Mouse (Mus musculus) neural tube, embryonic 15.5 days (tissue): ENCODE results near the gene Chrdl2. TPM values are rescaled to one million over a fixed set of nuclear protein-coding genes. Genes with fewer than 3 reads are reported as not detected.

ENCODE experiments used
- polyA plus RNA-seq: library from polyadenylated mRNA; unstranded; fragments of >200 nt; fragmentation: Nextera tagmentation; extraction: Ambion mirVana; gene quantifications from 2 replicates; pipeline ENCODE4 v1.2.1, GENCODE M21; 2015

Chrdl2 gene
- polyA plus RNA-seq, 1 experiment from 2014 or later = 0.28 TPM

Other genes with a start within 250 kb of the Chrdl2 start
- not detected in 2 replicates for gene Olfr521, start 242.7 kb upstream of the Chrdl2 start, polyA plus RNA-seq
- 2.4 and 3.6 TPM in 2 replicates for gene Neu3, start 177.8 kb upstream of the Chrdl2 start, polyA plus RNA-seq
- 0.84 and 0.97 TPM in 2 replicates for gene Xrra1, start 147.1 kb upstream of the Chrdl2 start, polyA plus RNA-seq
- 284 and 313 TPM in 2 replicates for gene Spcs2, start 142.7 kb upstream of the Chrdl2 start, polyA plus RNA-seq
- gene Rnf169, start 25.7 kb upstream of the Chrdl2 start, polyA plus RNA-seq = 4.2 and 4.6 TPM in 2 replicates
- gene Pold3, start 115.4 kb downstream of the Chrdl2 start, polyA plus RNA-seq = 40.3 and 46.8 TPM in 2 replicates
- gene Lipt2, start 153.1 kb downstream of the Chrdl2 start, polyA plus RNA-seq = 16.9 and 17.0 TPM in 2 replicates
- gene Kcne3, start 170.3 kb downstream of the Chrdl2 start, polyA plus RNA-seq = 0.99 and 6.4 TPM in 2 replicates
- 24.2 and 26.1 TPM in 2 replicates for gene Pgm2l1, start 221.2 kb downstream of the Chrdl2 start, polyA plus RNA-seq